Mouse (Mus musculus): Measurements from ENCODE around the gene Pdzd8.
A peak's percentile ranks its signal among the peaks of the same experiment; 100 is the strongest.

The Pdzd8 gene

GRCm38 (mm10) chr19:59354906-59355305 lies 9.3 kb upstream of the Pdzd8 start:
- no peak for DNase-seq (ENCODE audit: low read depth)

- DNase-seq (ENCODE audit: low read depth), result no peak
These were observed 7.2 kb upstream of the Pdzd8 start for GRCm38 (mm10) chr19:59352760-59353159.

- no peak for DNase-seq (ENCODE audit: low read depth)
These were observed 5.7 kb upstream of the Pdzd8 start for GRCm38 (mm10) chr19:59351151-59351889.

- peak; percentile 22 for DNase-seq (ENCODE audit: low read depth)
These were observed 4.8 kb upstream of the Pdzd8 start for GRCm38 (mm10) chr19:59350273-59350903.

GRCm38 (mm10) chr19:59349329-59349960 lies 3.9 kb upstream of the Pdzd8 start:
- DNase-seq (ENCODE audit: low read depth), result no peak

- no peak for DNase-seq (ENCODE audit: low read depth)
These were observed 745 bp upstream of the Pdzd8 start for GRCm38 (mm10) chr19:59346325-59346724.

- peak; percentile 72 for DNase-seq (ENCODE audit: low read depth)
These were observed 411 bp downstream of the Pdzd8 start for GRCm38 (mm10) chr19:59345081-59345657.

GRCm38 (mm10) chr19:59344304-59344711 lies 1.3 kb downstream of the Pdzd8 start:
- peak; percentile 51 for DNase-seq (ENCODE audit: low read depth)

- DNase-seq (ENCODE audit: low read depth), result no peak
These were observed 2.6 kb downstream of the Pdzd8 start for GRCm38 (mm10) chr19:59342964-59343363.

GRCm38 (mm10) chr19:59339908-59340307 lies 5.7 kb downstream of the Pdzd8 start:
- no peak for DNase-seq (ENCODE audit: low read depth)

GRCm38 (mm10) chr19:59337872-59338681 lies 7.5 kb downstream of the Pdzd8 start:
- DNase-seq (ENCODE audit: low read depth), result no peak

- DNase-seq (ENCODE audit: low read depth), result no peak
These were observed 8.9 kb downstream of the Pdzd8 start for GRCm38 (mm10) chr19:59336655-59337054.

GRCm38 (mm10) chr19:59330816-59331225 lies 14.8 kb downstream of the Pdzd8 start:
- DNase-seq (ENCODE audit: low read depth), result no peak

- DNase-seq (ENCODE audit: low read depth), result no peak
These were observed 23.6 kb downstream of the Pdzd8 start, which contains the start of gene Rps12-ps3 for GRCm38 (mm10) chr19:59321990-59322389. Rps12-ps3 (plus strand) TSS chr19:59322290.

- peak; percentile 24 for DNase-seq (ENCODE audit: low read depth)
These were observed 29.0 kb downstream of the Pdzd8 start for GRCm38 (mm10) chr19:59316571-59316970.

- DNase-seq (ENCODE audit: low read depth), result no peak
These were observed 30.3 kb downstream of the Pdzd8 start for GRCm38 (mm10) chr19:59315308-59315707.

GRCm38 (mm10) chr19:59292183-59292839 lies 53.3 kb downstream of the Pdzd8 start:
- DNase-seq (ENCODE audit: low read depth), result no peak

- DNase-seq (ENCODE audit: low read depth), result no peak
These were observed 55.8 kb downstream of the Pdzd8 start for GRCm38 (mm10) chr19:59289811-59290210.

GRCm38 (mm10) chr19:59289042-59289441 lies 56.5 kb downstream of the Pdzd8 start:
- no peak for DNase-seq (ENCODE audit: low read depth)

- DNase-seq (ENCODE audit: low read depth), result no peak
These were observed 63.6 kb downstream of the Pdzd8 start for GRCm38 (mm10) chr19:59282001-59282400.

GRCm38 (mm10) chr19:59280841-59281240 lies 64.7 kb downstream of the Pdzd8 start:
- no peak for DNase-seq (ENCODE audit: low read depth)

Data from naive thymus-derived CD4-positive, alpha-beta T cell, adult 2 months (primary cell).